ENCODE assay signal across 7 mouse cellular contexts in the genomic region with DNA sequence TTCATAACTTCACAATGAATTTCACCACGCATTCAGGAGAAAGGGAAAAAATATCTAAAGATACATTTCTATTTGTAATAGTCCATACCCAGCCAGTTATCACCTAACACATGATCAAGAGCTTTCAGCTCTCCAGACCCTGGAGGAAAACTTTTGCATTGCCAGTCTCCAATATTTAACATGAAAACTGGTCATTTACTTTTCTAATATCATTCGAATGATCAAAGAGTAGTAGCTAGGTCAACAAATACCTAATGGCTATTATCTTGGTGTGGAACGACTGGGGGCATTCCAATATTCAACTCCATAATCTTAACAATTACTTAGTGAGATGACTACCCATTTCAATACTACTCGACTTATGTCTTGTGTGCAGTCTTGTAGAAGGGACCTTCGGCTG. TPM values are rescaled to one million over a fixed set of nuclear protein-coding genes. Genes with fewer than 3 reads are reported as not detected.
DNase-seq lines count a peak whose midpoint lies in the region; ATAC-seq lines count a peak whose summit lies in the region.

No protein-coding gene starts in this region.

- H3K4me2 ChIP-seq in forebrain, embryonic 11.5 days (ENCODE audit: low read depth, low read length, severe bottlenecking), result peak overlapping the region; percentile 59
- H3K4me2 ChIP-seq in limb, embryonic 15.5 days, result peak overlapping the region; percentile 62

- WGBS in forebrain, embryonic 11.5 days, result 20% methylated on average over 5 of the region's 5 CpGs
- 8% methylated on average over 5 of the region's 5 CpGs for WGBS in limb, embryonic 15.5 days

- DNase-seq in forebrain, embryonic 11.5 days (ENCODE audit: low spot score), result no peak
- DNase-seq in adrenal gland, postnatal 14 days, result no peak
- no peak for DNase-seq in layer of hippocampus, adult 9-10 months (ENCODE audit: low spot score)

- H3K4me1 ChIP-seq in megakaryocyte, embryonic 14.5 days, result peaks cover 53% of the 10 kb centered on the region
- peaks cover 5% of the 10 kb centered on the region; the same call in 1 of the 2 replicates for H3K4me1 ChIP-seq in forebrain, embryonic 11.5 days (replicated peaks; ENCODE audit: control insufficient read depth, insufficient read depth, low read length)
- H3K4me1 ChIP-seq in limb, embryonic 15.5 days, result peaks cover 6% of the 10 kb centered on the region

- peak overlapping the region; percentile 64; the same call in 1 of the 2 replicates for H3K27ac ChIP-seq in forebrain, embryonic 11.5 days (ENCODE audit: low read depth, low read length)
- H3K27ac ChIP-seq in limb, embryonic 15.5 days, result no peak overlapping the region

- H3K4me3 ChIP-seq in megakaryocyte, embryonic 14.5 days (replicated peaks), result peak overlapping the region; percentile 98
- H3K4me3 ChIP-seq in forebrain, embryonic 11.5 days (ENCODE audit: low read depth, low read length), result peak overlapping the region; percentile 94
- peak overlapping the region; percentile 95 for H3K4me3 ChIP-seq in limb, embryonic 15.5 days

- peak overlapping the region; percentile 90 for H3K9ac ChIP-seq in forebrain, embryonic 11.5 days (ENCODE audit: low read length)
- peak overlapping the region; percentile 82; the same call in 1 of the 2 replicates for H3K9ac ChIP-seq in limb, embryonic 15.5 days

- H3K36me3 ChIP-seq in megakaryocyte, embryonic 14.5 days (replicated peaks; ENCODE audit: low read length), result peaks cover 26% of the 10 kb centered on the region
- no peaks in the 10 kb centered on the region; the same call in 1 of the 2 replicates for H3K36me3 ChIP-seq in forebrain, embryonic 11.5 days (ENCODE audit: control insufficient read depth, insufficient read depth, low read length)
- H3K36me3 ChIP-seq in limb, embryonic 15.5 days, result peaks cover 7% of the 10 kb centered on the region

- H3K27me3 ChIP-seq in megakaryocyte, embryonic 14.5 days (replicated peaks), result no peaks in the 10 kb centered on the region
- no peaks in the 10 kb centered on the region for H3K27me3 ChIP-seq in forebrain, embryonic 11.5 days (ENCODE audit: control insufficient read depth, insufficient read depth, low read length)
- no peaks in the 10 kb centered on the region for H3K27me3 ChIP-seq in limb, embryonic 15.5 days

- no peaks in the 10 kb centered on the region for H3K9me3 ChIP-seq in megakaryocyte, embryonic 14.5 days
- H3K9me3 ChIP-seq in forebrain, embryonic 11.5 days (ENCODE audit: control insufficient read depth, low read length), result no peaks in the 10 kb centered on the region
- H3K9me3 ChIP-seq in limb, embryonic 15.5 days, result no peaks in the 10 kb centered on the region

- no peak for ATAC-seq in megakaryocyte, adult 5-6 weeks (ENCODE audit: poor library complexity, severe bottlenecking)
- no peak for ATAC-seq in forebrain, embryonic 11.5 days (replicated peaks; ENCODE audit: low FRiP score)
- no peak for ATAC-seq in limb, embryonic 15.5 days (ENCODE audit: insufficient number of reproducible peaks, low FRiP score, low TSS enrichment, low read depth)
- no peak for ATAC-seq in inflammation-experienced regulatory T-cells, adult 6 months

RNA-seq across cellular contexts. Expression of a gene that starts 22.3 kb away (rescaled TPM):
- 0.27 TPM in 1 of 2 replicates, not detected in the other for polyA plus RNA-seq in megakaryocyte, embryonic 14.5 days (2012; ENCODE audit: insufficient read depth, low replicate concordance)
- not detected in 2 replicates for total RNA-seq in megakaryocyte, adult 5-6 weeks (2015)
- 0.26 TPM in 1 of 2 replicates, not detected in the other for total RNA-seq in megakaryocyte, adult 5-6 weeks (2017)
- polyA plus RNA-seq in forebrain, embryonic 11.5 days (2014; fragmentation: Nextera tagmentation; extraction: Ambion mirVana), result not detected in 2 replicates
- polyA plus RNA-seq in limb, embryonic 15.5 days (2015; fragmentation: Nextera tagmentation; extraction: Ambion mirVana), result 1.2 and 3.9 TPM in 2 replicates
- total RNA-seq in adrenal gland, postnatal 14 days (2021), result 0.26 TPM in 1 of 2 replicates, not detected in the other
- polyA plus RNA-seq in inflammation-experienced regulatory T-cells, adult 6 months (2017; shearing (Covaris generic)), result under 1 TPM in 1 of 3 experiments, not detected in 2; 0.38 TPM

RNA-seq across cellular contexts. Expression of a gene that starts 26.7 kb away (rescaled TPM):
- polyA plus RNA-seq in megakaryocyte, embryonic 14.5 days (2012; ENCODE audit: insufficient read depth, low replicate concordance), result 40.6 and 71.8 TPM in 2 replicates
- 135 and 150 TPM in 2 replicates for total RNA-seq in megakaryocyte, adult 5-6 weeks (2015)
- total RNA-seq in megakaryocyte, adult 5-6 weeks (2017), result 99.7 and 100 TPM in 2 replicates
- 200 and 201 TPM in 2 replicates for polyA plus RNA-seq in forebrain, embryonic 11.5 days (2014; fragmentation: Nextera tagmentation; extraction: Ambion mirVana)
- 98.2 and 105 TPM in 2 replicates for polyA plus RNA-seq in limb, embryonic 15.5 days (2015; fragmentation: Nextera tagmentation; extraction: Ambion mirVana)
- total RNA-seq in adrenal gland, postnatal 14 days (2021), result 155 and 156 TPM in 2 replicates
- polyA plus RNA-seq in inflammation-experienced regulatory T-cells, adult 6 months (2017; shearing (Covaris generic)), result 10 to 100 TPM; 45.9 to 75.8 (median 54.1) TPM
